Mouse (Mus musculus): ENCODE data around the gene Vasp. TPM values are rescaled to one million over a fixed set of nuclear protein-coding genes. Genes with fewer than 3 reads are reported as not detected.

Gene Vasp
- polyA plus RNA-seq (2012; rRNA removed; ENCODE audit: low replicate concordance): 436 and 468 TPM in 2 replicates

DNA sequence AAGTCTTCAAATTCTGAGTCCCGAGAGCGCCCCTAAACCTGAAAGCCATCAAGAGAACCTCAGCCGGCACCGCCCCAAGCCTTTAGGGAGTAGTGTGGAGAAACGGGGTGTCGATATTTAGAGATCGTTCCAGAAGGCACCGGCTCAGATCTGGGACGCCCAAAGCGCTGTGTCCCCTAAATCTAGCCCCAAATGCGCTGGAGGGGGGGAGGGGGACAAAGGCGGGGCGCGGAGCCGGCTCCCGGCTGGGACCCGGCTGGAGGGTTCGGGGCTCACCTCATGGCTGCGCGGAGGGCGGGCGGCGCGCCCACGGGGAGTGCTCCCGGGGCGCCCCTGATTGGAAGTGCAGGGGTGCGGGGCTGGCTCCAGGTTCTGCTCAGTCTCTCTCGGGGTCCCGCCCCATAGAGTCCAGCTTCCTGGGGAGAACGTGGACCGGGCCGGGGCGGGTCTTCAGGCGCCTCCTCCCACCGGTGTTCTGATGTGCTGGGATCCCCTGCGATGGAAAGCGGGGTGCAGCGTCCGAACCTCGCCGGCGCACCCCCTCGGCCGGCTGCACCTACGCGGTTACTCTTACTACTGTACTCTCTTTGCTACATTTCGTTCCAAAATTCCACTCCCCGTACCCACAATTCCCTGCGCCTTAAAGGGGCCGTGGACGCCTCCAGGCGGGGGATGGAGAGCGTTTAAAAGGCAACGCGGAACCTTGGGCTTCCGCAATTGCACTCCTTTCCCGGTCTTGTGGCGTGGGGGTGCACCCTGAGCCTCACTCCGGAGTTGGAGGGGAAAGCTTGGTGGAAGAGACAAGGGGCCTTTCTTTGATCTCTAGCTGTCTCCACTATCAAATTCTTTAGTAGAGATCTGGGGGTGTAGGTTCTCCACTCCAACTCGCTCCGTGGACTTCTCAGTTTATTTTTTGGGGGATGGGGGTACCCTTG is at the start of gene Vasp:
Gene Vasp (minus strand): TSS at position 580 of the 935 bp plus-strand sequence.

DNA sequence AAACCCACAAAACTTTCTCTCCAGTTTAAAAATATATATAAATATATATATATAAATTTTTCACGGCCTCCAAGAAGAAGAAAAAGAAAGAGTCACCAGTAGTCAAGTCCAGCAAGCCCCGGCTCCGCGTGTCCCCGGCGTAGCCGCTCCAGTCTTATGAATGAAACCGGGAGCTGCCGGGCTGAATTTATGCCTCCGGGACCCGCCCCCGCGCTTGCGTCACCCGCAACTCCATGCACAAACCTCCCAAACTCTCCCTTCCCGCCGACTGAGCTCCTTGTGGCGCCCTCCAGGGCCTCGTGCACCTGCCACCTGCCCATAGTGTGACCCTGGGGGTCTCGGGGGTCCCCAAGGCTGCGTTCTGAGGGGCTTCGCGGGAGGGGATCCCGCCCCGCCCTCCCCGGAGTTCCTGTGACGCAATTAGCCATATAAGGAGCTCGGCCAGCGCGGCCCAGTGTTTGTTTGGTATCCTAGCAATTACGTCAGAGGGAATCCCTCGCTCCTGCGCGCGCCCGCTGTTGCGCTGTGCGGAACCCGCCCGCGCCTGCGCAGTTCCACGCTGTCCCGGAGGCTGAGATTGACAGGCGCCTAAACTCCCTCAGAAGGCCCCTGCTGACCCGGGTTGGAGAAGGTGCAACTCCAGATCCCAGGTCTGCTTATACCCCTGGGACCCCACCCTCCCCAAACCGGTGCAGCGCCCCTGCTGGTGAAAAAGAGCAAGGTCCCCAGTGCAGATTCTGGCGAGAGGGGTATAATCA is 38.4 kb upstream of the Vasp start, which contains the start of gene Fosb:
Gene Fosb (minus strand): TSS at position 168 of the 758 bp plus-strand sequence.

DNA sequence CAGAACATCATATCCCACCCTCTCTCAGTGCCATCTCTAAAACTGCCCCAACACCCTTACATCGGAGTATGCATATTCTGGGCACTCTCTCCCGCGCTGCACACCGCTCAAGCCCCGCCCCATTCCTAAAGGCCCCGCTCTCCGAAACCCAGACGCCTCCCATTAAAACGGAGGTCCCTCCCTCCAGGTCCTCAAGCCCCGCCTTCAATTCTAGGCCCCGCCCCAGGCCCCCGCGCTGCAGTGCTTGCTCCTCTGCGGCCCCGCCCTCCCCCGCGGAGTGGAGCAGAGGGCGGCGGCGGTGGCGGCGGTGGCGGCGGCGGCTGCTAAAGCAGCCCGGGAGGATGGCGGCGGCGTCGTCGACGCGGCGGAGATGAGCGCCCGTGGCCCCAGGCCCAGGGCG is 10.8 kb upstream of the Vasp start, which contains the start of gene Rtn2:
Gene Rtn2 (plus strand): TSS at position 240 of the 400 bp plus-strand sequence.

DNA sequence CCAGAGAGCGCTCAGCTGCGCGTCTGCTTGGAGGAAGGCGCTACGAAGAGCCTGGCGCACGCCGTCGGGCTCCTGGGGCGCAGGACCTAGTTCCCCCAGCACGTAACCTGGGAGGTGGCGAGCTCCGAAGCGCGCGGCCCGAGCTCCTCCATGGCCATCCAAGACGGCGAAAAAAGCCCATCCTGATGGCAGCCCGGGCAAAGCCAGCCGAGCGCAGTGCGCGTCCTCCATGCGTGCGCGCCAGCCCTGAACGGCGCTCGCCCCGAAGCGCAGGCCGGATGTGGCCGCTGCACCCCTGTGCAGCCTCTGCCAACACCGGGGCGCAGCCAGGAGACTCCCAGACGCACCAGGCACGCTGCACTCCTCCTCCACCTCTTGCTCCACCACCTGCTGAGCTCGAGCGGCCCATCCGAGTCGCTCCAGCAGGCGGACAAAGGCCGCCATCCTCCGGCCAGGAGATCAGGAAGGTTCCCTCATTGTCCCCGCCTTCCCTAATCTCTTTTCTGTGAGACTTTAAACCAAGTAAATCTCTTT is 8.0 kb upstream of the Vasp start, which contains the start of gene Ppm1n:
Gene Ppm1n (minus strand): TSS at position 484 of the 534 bp plus-strand sequence.

DNA sequence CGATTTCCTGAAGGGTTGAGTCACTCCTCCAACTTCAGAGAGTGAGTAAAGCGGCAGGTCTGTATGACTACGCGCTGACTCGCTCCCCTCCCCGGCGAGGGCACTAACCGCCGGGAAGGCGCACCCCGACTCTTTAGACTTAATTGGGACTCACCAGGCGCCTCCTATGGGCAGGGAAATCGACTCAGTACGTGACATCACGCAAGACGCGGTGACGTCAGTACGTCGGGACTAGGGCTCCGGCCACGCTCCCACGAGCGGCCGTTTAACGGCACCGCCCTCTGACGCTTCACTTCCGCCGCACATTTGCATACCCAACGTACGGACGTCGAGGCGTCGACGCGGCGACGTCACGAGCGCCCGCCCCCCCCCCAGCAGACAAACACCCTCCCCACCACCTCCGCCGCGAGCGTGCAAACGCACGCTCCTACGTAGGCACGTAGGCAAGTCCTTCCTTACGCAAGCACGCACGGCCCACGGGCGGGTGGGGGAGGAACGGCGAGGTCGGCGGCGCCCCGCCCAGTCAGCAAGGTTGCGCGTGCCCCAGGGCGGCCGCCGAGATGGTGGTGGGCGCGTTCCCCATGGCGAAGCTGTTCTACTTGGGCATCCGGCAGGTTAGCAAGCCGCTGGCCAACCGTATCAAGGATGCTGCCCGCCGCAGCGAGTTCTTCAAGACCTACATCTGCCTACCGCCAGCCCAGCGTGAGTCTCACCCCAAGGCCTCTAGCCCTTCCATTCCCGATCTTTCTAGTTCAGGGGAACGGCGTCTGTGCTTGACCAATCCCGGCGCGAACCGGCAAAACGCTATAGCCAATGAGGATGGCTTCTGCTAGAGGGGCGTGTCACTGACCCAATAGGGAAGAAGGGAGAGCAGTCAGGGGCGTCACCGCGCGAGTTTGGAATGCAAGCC is 43.5 kb downstream of the Vasp start, which contains the start of gene Opa3:
Gene Opa3 (plus strand): TSS at position 452 of the 910 bp plus-strand sequence.

DNA sequence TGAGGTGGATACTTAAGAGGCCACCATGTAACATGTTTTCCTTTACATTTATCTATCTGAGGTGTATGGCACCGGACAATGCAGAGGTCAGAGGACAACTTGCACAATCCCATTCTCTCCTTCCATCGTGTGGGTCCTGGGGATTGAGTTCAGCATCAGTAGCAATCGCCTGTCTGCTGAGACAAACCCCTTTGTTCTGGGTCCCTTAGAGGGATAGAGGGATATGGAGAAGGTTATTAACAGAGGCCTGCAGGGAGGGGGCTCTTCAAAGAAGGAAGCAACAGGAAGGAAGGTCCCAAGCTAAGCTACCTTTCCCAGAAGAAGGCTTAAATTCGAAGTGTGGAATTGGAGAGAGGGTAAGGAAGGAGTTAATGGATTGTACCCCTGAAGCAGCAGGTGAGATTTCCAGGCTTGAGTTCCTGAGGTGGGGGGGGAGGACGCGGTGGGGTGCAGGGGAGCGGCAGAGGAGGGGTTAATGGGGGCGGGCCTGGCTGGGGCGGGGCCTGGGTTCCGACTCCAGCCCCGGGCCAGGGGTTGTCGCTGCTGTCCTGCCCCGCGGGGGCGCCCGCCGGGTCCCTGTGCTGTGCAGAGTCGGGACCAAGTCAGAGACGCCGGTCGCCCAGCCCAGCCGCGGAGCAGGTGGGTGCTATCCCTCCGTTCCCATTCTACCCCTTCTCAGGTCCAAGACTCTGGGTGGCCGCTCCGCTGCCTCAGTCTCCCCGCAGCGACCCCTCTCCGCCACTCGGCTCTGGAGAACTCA is 59.4 kb downstream of the Vasp start, which contains the start of gene Gpr4:
Gene Gpr4 (plus strand): TSS at position 543 of the 760 bp plus-strand sequence.

Other genes starting within 250 kb of the Vasp start
- 18.5 and 24.2 TPM in 2 replicates for gene Foxa3, start 248.3 kb downstream of the Vasp start, polyA plus RNA-seq (2012; rRNA removed; ENCODE audit: low replicate concordance)
- 66.3 and 76.2 TPM in 2 replicates for gene Sympk, start 247.4 kb downstream of the Vasp start, polyA plus RNA-seq (2012; rRNA removed; ENCODE audit: low replicate concordance)
- gene Rsph6a, start 217.1 kb downstream of the Vasp start, polyA plus RNA-seq (2012; rRNA removed; ENCODE audit: low replicate concordance): 0.05 TPM in 1 of 2 replicates, not detected in the other
- gene Dmwd, start 195.6 kb downstream of the Vasp start, polyA plus RNA-seq (2012; rRNA removed; ENCODE audit: low replicate concordance): 16.6 and 18.3 TPM in 2 replicates
- gene Dmpk, start 188.0 kb downstream of the Vasp start, polyA plus RNA-seq (2012; rRNA removed; ENCODE audit: low replicate concordance): 422 and 649 TPM in 2 replicates
- 15.0 and 23.1 TPM in 2 replicates for gene Six5, start 177.2 kb downstream of the Vasp start, polyA plus RNA-seq (2012; rRNA removed; ENCODE audit: low replicate concordance)
- gene Gm4969, start 153.4 kb downstream of the Vasp start, polyA plus RNA-seq (2012; rRNA removed; ENCODE audit: low replicate concordance): not detected in 2 replicates
- 8.6 and 15.0 TPM in 2 replicates for gene Fbxo46, start 152.0 kb downstream of the Vasp start, polyA plus RNA-seq (2012; rRNA removed; ENCODE audit: low replicate concordance)
- 6.5 and 11.2 TPM in 2 replicates for gene Qpctl, start 122.5 kb downstream of the Vasp start, polyA plus RNA-seq (2012; rRNA removed; ENCODE audit: low replicate concordance)
- gene Snrpd2, start 122.1 kb downstream of the Vasp start, polyA plus RNA-seq (2012; rRNA removed; ENCODE audit: low replicate concordance): 6.2 and 7.1 TPM in 2 replicates
- 0.63 and 0.77 TPM in 2 replicates for gene Gipr, start 105.7 kb downstream of the Vasp start, polyA plus RNA-seq (2012; rRNA removed; ENCODE audit: low replicate concordance)
- 20.3 and 22.0 TPM in 2 replicates for gene Eml2, start 95.4 kb downstream of the Vasp start, polyA plus RNA-seq (2012; rRNA removed; ENCODE audit: low replicate concordance)
- 5.1 and 6.3 TPM in 2 replicates for gene Gpr4, start 59.3 kb downstream of the Vasp start, polyA plus RNA-seq (2012; rRNA removed; ENCODE audit: low replicate concordance)
- 24.2 and 25.9 TPM in 2 replicates for gene Opa3, start 43.5 kb downstream of the Vasp start, polyA plus RNA-seq (2012; rRNA removed; ENCODE audit: low replicate concordance)
- 1.4 and 23.4 TPM in 2 replicates for gene Ppm1n, start 8.2 kb upstream of the Vasp start, polyA plus RNA-seq (2012; rRNA removed; ENCODE audit: low replicate concordance)
- 13.4 and 16.6 TPM in 2 replicates for gene Rtn2, start 10.8 kb upstream of the Vasp start, polyA plus RNA-seq (2012; rRNA removed; ENCODE audit: low replicate concordance)
- gene Fosb, start 38.2 kb upstream of the Vasp start, polyA plus RNA-seq (2012; rRNA removed; ENCODE audit: low replicate concordance): 0.99 and 6.4 TPM in 2 replicates
- 14.9 and 16.2 TPM in 2 replicates for gene Ercc1, start 73.0 kb upstream of the Vasp start, polyA plus RNA-seq (2012; rRNA removed; ENCODE audit: low replicate concordance)
- gene Cd3eap, start 87.7 kb upstream of the Vasp start, polyA plus RNA-seq (2012; rRNA removed; ENCODE audit: low replicate concordance): 1.9 and 5.3 TPM in 2 replicates
- gene Ppp1r13l, start 87.9 kb upstream of the Vasp start, polyA plus RNA-seq (2012; rRNA removed; ENCODE audit: low replicate concordance): 7.7 and 8.8 TPM in 2 replicates
- gene Ercc2, start 110.2 kb upstream of the Vasp start, polyA plus RNA-seq (2012; rRNA removed; ENCODE audit: low replicate concordance): 37.5 and 41.5 TPM in 2 replicates
- 1.2 and 2.1 TPM in 2 replicates for gene Klc3, start 132.3 kb upstream of the Vasp start, polyA plus RNA-seq (2012; rRNA removed; ENCODE audit: low replicate concordance)
- gene Ckm, start 133.0 kb upstream of the Vasp start, polyA plus RNA-seq (2012; rRNA removed; ENCODE audit: low replicate concordance): 51.7 and 59.9 TPM in 2 replicates
- gene Mark4, start 187.0 kb upstream of the Vasp start, polyA plus RNA-seq (2012; rRNA removed; ENCODE audit: low replicate concordance): 15.0 and 33.5 TPM in 2 replicates
- 5.1 and 11.1 TPM in 2 replicates for gene Exoc3l2, start 191.5 kb upstream of the Vasp start, polyA plus RNA-seq (2012; rRNA removed; ENCODE audit: low replicate concordance)
- gene Bloc1s3, start 236.6 kb upstream of the Vasp start, polyA plus RNA-seq (2012; rRNA removed; ENCODE audit: low replicate concordance): 10.5 and 31.4 TPM in 2 replicates
- 159 and 195 TPM in 2 replicates for gene Trappc6a, start 236.6 kb upstream of the Vasp start, polyA plus RNA-seq (2012; rRNA removed; ENCODE audit: low replicate concordance)
- 0.15 and 0.18 TPM in 2 replicates for gene Nkpd1, start 246.0 kb upstream of the Vasp start, polyA plus RNA-seq (2012; rRNA removed; ENCODE audit: low replicate concordance)

Data from duodenum, adult 2 months (tissue).